Mouse (Mus musculus) myocyte (in vitro differentiated cells): ENCODE measurements around the gene Bcl2l1. TPM values are rescaled to one million over a fixed set of nuclear protein-coding genes. Genes with fewer than 3 reads are reported as not detected.

ENCODE experiments used
- H3K27me3 ChIP-seq: one replicate; pipeline ENCODE4 v1.6.1; 2011; ENCODE audit not compliant: control insufficient read depth, insufficient read depth, insufficient read length
- H3K36me3 ChIP-seq: one replicate; pipeline ENCODE4 v1.6.1; 2011; ENCODE audit not compliant: control insufficient read depth, insufficient read depth
- H3K4me2 ChIP-seq: one replicate; pipeline ENCODE4 v1.6.1; 2011; ENCODE audit warnings: low read depth, control low read depth
- H3K4me3 ChIP-seq: one replicate; pipeline ENCODE4 v1.5.1; 2011; ENCODE audit warnings: mild to moderate bottlenecking, control low read depth, moderate library complexity
- H3K79me2 ChIP-seq: one replicate; pipeline ENCODE4 v1.6.1; 2011; ENCODE audit not compliant: control insufficient read depth, insufficient read depth
- H3ac ChIP-seq: one replicate; pipeline ENCODE4 v1.6.1; 2011; ENCODE audit not compliant: control insufficient read depth, insufficient read length
- CEBPB ChIP-seq: IDR thresholded peaks from 2 replicates; pipeline ENCODE4 v1.6.1; 2011; ENCODE audit warnings: mild to moderate bottlenecking, moderate library complexity; ENCODE audit not compliant: poor library complexity, insufficient read depth, severe bottlenecking
- E2F4 ChIP-seq: IDR thresholded peaks from one replicate; pipeline ENCODE4 v1.6.1; 2011; ENCODE audit warnings: mild to moderate bottlenecking, control low read depth, moderate library complexity; ENCODE audit not compliant: insufficient read depth
- MAX ChIP-seq: IDR thresholded peaks from one replicate; pipeline ENCODE4 v1.6.1; 2011; ENCODE audit warnings: low read depth, mild to moderate bottlenecking, control low read depth
- MYOD1 ChIP-seq, 3 experiments: IDR thresholded peaks; one replicate each; pipeline ENCODE4 v1.6.1; 2011; ENCODE audit warnings: control low read depth in 2 of 3, low read depth in 2 of 3, mild to moderate bottlenecking in 2 of 3, moderate library complexity in 1 of 3; ENCODE audit not compliant: insufficient read length in 2 of 3, control insufficient read depth in 1 of 3
- MYOG ChIP-seq, 3 experiments: IDR thresholded peaks; one replicate each; pipeline ENCODE4 v1.6.1; 2011; ENCODE audit warnings: control low read depth in 2 of 3, low read depth in 2 of 3, mild to moderate bottlenecking in 2 of 3; ENCODE audit not compliant: insufficient read length in 2 of 3, control insufficient read depth in 1 of 3, insufficient read depth in 1 of 3
- POLR2A ChIP-seq: IDR thresholded peaks from one replicate; pipeline ENCODE4 v1.6.1; 2011; ENCODE audit warnings: low read depth, mild to moderate bottlenecking, control low read depth, moderate library complexity; ENCODE audit not compliant: insufficient read length
- POLR2AphosphoS2 ChIP-seq: IDR thresholded peaks from one replicate; pipeline ENCODE4 v1.6.1; 2011; ENCODE audit warnings: low read depth, control low read depth; ENCODE audit not compliant: insufficient read length
- REST ChIP-seq: IDR thresholded peaks from one replicate; pipeline ENCODE4 v1.6.1; 2011; ENCODE audit warnings: mild to moderate bottlenecking, control low read depth, moderate library complexity; ENCODE audit not compliant: insufficient read depth, insufficient read length
- SRF ChIP-seq: IDR thresholded peaks from one replicate; pipeline ENCODE4 v1.6.1; 2011; ENCODE audit warnings: low read depth; ENCODE audit not compliant: control insufficient read depth, insufficient read length
- TCF12 ChIP-seq: IDR thresholded peaks from one replicate; pipeline ENCODE4 v1.6.1; 2011; ENCODE audit warnings: mild to moderate bottlenecking, control low read depth; ENCODE audit not compliant: poor library complexity, insufficient read depth, severe bottlenecking
- TCF3 ChIP-seq: IDR thresholded peaks from one replicate; pipeline ENCODE4 v1.6.1; 2011; ENCODE audit warnings: low read depth, control low read depth; ENCODE audit not compliant: insufficient read length
- USF1 ChIP-seq: IDR thresholded peaks from one replicate; pipeline ENCODE4 v1.6.1; 2011; ENCODE audit warnings: low read depth, mild to moderate bottlenecking, control low read depth, moderate library complexity
- polyA plus RNA-seq: library from polyadenylated mRNA; unstranded; fragments of >200 nt; fragmentation: generic; extraction: Trizol; gene quantifications from one replicate; pipeline ENCODE4 v1.2.1, GENCODE M21; 2012; ENCODE audit warnings: missing spikeins

The Bcl2l1 gene
- polyA plus RNA-seq, 1 experiment: 57.0 TPM

- peaks cover 92% of the 10 kb centered on the region for H3K79me2 ChIP-seq
- H3K36me3 ChIP-seq: peaks cover 15% of the 10 kb centered on the region
- no peak overlapping the region for H3K4me2 ChIP-seq
- no peak overlapping the region for H3K4me3 ChIP-seq
- H3K27me3 ChIP-seq: no peaks in the 10 kb centered on the region
- TF ChIP-seq E2F4 (no peak), MYOD1 (IDR thresholded peaks at IDR 0.05; ENCODE audit: control insufficient read depth in 1 of 3, insufficient read length in 2 of 3, low read depth in 2 of 3) (no peak), SRF (no peak), USF1 (no peak), TCF12 (no peak), POLR2A (no peak), REST (no peak), POLR2AphosphoS2 (no peak), CEBPB (no peak), MYOG (IDR thresholded peaks at IDR 0.05; ENCODE audit: control insufficient read depth in 1 of 3, insufficient read depth in 1 of 3, insufficient read length in 2 of 3, low read depth in 2 of 3) (no peak), TCF3 (no peak), MAX (no peak)
- no peak overlapping the region for H3ac ChIP-seq
These were observed 7.8 kb downstream of the Bcl2l1 start for GRCm38 (mm10) chr2:152823770-152824169.

- TF ChIP-seq POLR2A: no peak
- TF ChIP-seq REST: no peak
- TF ChIP-seq POLR2AphosphoS2: no peak
- TF ChIP-seq MYOD1 (IDR thresholded peaks at IDR 0.05; ENCODE audit: control insufficient read depth in 1 of 3, insufficient read length in 2 of 3, low read depth in 2 of 3): no peak
- no peak for TF ChIP-seq TCF12
- no peak for TF ChIP-seq E2F4
- TF ChIP-seq CEBPB: no peak
- no peak for TF ChIP-seq TCF3
- no peak for TF ChIP-seq MYOG (IDR thresholded peaks at IDR 0.05; ENCODE audit: control insufficient read depth in 1 of 3, insufficient read depth in 1 of 3, insufficient read length in 2 of 3, low read depth in 2 of 3)
- TF ChIP-seq USF1: no peak
- no peak for TF ChIP-seq MAX
- TF ChIP-seq SRF: no peak
- no peak overlapping the region for H3K4me3 ChIP-seq
- peaks cover 91% of the 10 kb centered on the region for H3K79me2 ChIP-seq
- no peak overlapping the region for H3ac ChIP-seq
- peak overlapping the region; percentile 69 for H3K4me2 ChIP-seq
- H3K27me3 ChIP-seq: no peaks in the 10 kb centered on the region
- H3K36me3 ChIP-seq: peaks cover 9% of the 10 kb centered on the region
These were observed 10.0 kb downstream of the Bcl2l1 start for GRCm38 (mm10) chr2:152821566-152821965.

GRCm38 (mm10) chr2:152821023-152821422, 10.5 kb downstream of the Bcl2l1 start:
- H3K27me3 ChIP-seq: no peaks in the 10 kb centered on the region
- H3K4me3 ChIP-seq: no peak overlapping the region
- peak overlapping the region; percentile 69 for H3K4me2 ChIP-seq
- peaks cover 90% of the 10 kb centered on the region for H3K79me2 ChIP-seq
- H3ac ChIP-seq: no peak overlapping the region
- TF ChIP-seq POLR2AphosphoS2: no peak
- no peak for TF ChIP-seq MYOG (IDR thresholded peaks at IDR 0.05; ENCODE audit: control insufficient read depth in 1 of 3, insufficient read depth in 1 of 3, insufficient read length in 2 of 3, low read depth in 2 of 3)
- TF ChIP-seq SRF: no peak
- TF ChIP-seq MYOD1 (IDR thresholded peaks at IDR 0.05; ENCODE audit: control insufficient read depth in 1 of 3, insufficient read length in 2 of 3, low read depth in 2 of 3): no peak
- TF ChIP-seq REST: no peak
- TF ChIP-seq USF1: no peak
- no peak for TF ChIP-seq E2F4
- TF ChIP-seq TCF3: no peak
- TF ChIP-seq MAX: no peak
- no peak for TF ChIP-seq CEBPB
- TF ChIP-seq TCF12: no peak
- TF ChIP-seq POLR2A: no peak
- H3K36me3 ChIP-seq: peaks cover 9% of the 10 kb centered on the region

GRCm38 (mm10) chr2:152820369-152820768, 11.2 kb downstream of the Bcl2l1 start:
- H3ac ChIP-seq: no peak overlapping the region
- H3K27me3 ChIP-seq: no peaks in the 10 kb centered on the region
- H3K4me3 ChIP-seq: no peak overlapping the region
- peak in 1 of 3 experiments; percentile 48 for TF ChIP-seq MYOG (IDR thresholded peaks at IDR 0.05; ENCODE audit: control insufficient read depth in 1 of 3, insufficient read depth in 1 of 3, insufficient read length in 2 of 3, low read depth in 2 of 3)
- no peak for TF ChIP-seq POLR2AphosphoS2
- H3K36me3 ChIP-seq: peaks cover 9% of the 10 kb centered on the region
- H3K4me2 ChIP-seq: peak overlapping the region; percentile 69
- H3K79me2 ChIP-seq: peaks cover 90% of the 10 kb centered on the region

GRCm38 (mm10) chr2:152819926-152820325, 11.6 kb downstream of the Bcl2l1 start:
- Histone ChIP-seq H3K4me3 (no peak overlapping the region), H3K27me3 (no peaks in the 10 kb centered on the region), H3ac (no peak overlapping the region), H3K36me3 (peaks cover 9% of the 10 kb centered on the region), H3K4me2 (peak overlapping the region; percentile 69), H3K79me2 (peaks cover 87% of the 10 kb centered on the region)
- no peak for TF ChIP-seq CEBPB
- TF ChIP-seq USF1: no peak
- TF ChIP-seq REST: no peak
- no peak for TF ChIP-seq MYOG (IDR thresholded peaks at IDR 0.05; ENCODE audit: control insufficient read depth in 1 of 3, insufficient read depth in 1 of 3, insufficient read length in 2 of 3, low read depth in 2 of 3)
- no peak for TF ChIP-seq TCF3
- no peak for TF ChIP-seq SRF
- no peak for TF ChIP-seq E2F4
- TF ChIP-seq MYOD1 (IDR thresholded peaks at IDR 0.05; ENCODE audit: control insufficient read depth in 1 of 3, insufficient read length in 2 of 3, low read depth in 2 of 3): no peak
- no peak for TF ChIP-seq POLR2AphosphoS2
- TF ChIP-seq TCF12: no peak
- no peak for TF ChIP-seq POLR2A
- no peak for TF ChIP-seq MAX
